Mouse (Mus musculus) common myeloid progenitor, adult 5-6 weeks (primary cell): Measurements from ENCODE around the gene Wscd2. TPM values are rescaled to one million over a fixed set of nuclear protein-coding genes. Genes with fewer than 3 reads are reported as not detected.
A peak's percentile ranks its signal among the peaks of the same experiment; 100 is the strongest.

Experiments used
- ATAC-seq: replicated peaks from 2 replicates; pipeline ENCODE4 v1.8.0; 2016; ENCODE audit warnings: low read depth, mild to moderate bottlenecking, moderate TSS enrichment, inconsistent platforms; ENCODE audit not compliant: poor library complexity, severe bottlenecking
- total RNA-seq: library from RNA; stranded (forward); fragments of 200-1000, 187-1606 nt; gene quantifications from 2 replicates; pipeline ENCODE4 v1.2.3, GENCODE M21; 2017

The Wscd2 gene
- total RNA-seq, 1 experiment from 2014 or later, result not detected

DNA sequence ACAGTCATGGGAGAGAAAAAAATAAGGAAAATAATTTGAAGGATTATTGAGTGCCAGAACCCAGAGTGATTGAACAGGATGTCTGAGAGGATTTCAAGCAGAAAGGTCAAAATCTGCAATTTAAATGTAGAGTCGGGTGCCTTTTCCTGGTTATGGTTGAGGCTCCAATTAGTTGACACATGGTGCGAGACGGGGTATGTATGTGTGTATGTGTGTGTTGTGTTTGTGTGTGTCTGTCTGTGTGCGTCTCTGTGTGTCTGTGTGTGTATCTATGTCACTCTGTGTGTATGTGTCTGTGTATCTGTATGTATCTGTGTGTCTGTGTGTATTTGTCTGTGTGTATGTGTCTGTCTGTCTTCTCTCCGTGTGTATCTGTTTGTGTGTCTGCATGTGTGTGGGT is 11.1 kb upstream of the Wscd2 start:
- ATAC-seq, result no peak

DNA sequence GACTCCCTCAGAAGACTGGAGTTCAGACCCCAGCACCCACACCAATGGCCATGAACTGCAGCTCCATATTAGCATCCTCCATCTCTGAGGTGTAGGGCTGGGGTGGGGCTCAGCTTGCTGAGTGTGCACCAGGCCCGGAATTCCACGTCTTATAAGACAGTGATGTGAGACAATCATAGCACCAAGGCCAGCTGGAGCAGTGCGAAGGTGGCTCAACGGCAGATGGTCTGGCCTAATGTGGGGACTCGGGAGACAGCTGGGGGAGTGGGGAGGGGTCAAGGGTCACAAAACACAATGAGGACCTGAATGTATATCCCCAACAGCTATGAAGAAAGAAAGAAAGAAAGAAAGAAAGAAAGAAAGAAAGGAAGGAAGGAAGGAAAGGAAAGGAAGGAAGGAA is 9.7 kb upstream of the Wscd2 start:
- ATAC-seq, result no peak

DNA sequence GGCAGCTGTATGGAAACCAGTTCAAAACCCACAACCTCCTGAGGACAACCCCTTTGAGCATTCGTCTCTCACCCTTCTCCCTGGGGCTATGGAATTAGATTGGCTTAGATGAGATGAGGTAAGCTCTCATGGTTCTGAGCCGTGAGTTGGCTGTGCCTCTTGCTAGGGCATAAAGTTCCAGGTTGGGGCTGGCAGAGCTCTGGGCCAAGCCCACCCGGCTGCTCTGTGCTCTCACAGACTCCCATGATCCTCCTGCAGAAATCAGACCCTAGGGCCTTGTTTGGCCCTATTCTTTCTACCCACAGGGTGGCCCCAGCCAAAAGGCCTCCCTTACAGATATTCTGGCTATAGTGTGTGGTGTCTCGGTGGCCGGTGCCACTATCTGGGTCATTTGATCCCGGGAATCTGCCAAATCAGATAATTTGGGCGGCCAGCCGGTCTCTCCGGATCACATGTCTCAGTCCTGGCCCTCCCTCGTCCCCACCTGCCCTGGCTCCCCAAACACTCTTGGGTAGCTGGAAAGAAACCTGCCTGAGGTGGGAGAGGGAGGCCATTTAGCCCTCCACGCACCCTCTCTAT is 4.5 kb upstream of the Wscd2 start:
- ATAC-seq, result no peak

DNA sequence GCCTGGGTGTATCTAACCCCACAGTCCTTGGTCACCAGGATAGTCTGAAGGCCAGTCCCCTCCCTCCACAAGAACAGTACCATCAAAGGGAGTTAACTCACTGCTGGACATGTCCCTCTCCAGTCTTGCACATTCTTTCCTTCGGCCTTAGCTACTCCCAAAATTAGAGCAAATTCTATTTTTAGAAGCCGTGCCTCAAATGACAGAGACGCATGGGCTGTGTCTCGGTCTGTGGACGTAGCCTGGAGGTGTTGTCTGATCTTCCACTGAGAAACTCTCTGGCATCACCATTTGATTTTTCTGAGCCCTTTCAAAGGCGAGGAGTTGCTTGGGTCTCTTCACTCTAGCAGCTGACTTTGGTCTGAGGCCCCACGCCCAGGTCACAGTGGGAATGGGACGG is 2.3 kb upstream of the Wscd2 start:
- no peak for ATAC-seq

DNA sequence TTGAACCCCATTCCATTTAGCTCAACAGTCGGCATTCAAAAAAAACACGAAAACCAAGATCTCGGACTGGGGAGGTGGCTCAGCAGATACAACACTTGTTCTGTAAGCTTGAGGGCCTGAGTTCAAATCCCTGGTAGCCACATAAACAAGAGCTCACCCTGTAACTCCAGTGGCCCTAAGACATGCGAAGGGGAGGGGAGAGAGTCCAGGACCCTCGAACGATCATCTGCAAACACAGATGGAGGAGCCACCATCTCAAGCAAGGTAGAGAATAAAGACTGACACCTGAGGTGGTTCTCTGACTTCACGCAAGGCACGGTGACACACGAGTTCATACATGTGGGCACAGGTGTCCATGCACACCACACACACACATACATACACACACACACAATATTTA is 516 bp upstream of the Wscd2 start:
- ATAC-seq, result no peak

DNA sequence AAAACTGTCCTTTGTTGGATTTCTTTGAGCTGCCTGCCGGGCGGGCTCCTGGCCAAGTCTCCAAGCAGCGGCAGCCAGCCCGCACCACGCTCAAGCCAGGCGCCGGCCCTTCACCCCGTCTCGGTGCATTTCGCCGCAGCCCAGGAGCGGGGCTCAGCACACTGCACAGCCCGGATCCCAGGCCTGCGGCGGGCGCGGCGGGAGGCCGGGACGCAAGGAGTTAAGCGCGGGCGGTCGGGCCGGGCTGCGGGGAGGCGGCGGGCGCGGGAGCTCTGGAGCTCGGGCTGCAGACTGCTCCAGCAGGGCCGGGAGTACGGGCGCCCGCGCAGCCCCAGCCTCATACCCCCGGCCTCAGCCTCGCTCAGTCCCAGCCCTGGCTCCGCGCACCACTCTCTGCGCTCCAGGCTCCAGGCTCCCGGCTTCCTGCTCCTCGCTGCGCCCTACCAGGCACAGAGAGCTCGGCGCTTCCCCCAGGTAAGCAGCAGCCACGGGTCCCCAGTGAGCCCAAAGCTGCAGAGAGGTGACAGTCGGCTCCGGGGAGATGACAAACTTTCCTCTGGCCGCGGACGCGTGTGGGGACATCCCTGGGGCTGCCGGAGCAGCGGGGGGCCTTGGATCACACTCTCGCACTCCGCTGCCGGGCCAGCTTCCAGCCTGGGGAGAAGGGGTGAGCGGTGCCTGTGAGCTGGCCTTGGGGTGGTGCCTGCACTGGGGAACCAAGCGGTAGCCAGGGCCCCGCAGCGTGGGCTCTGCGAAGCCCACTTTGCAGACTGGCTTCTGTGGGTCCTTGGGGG is 531 bp downstream of the Wscd2 start:
- ATAC-seq, result no peak

DNA sequence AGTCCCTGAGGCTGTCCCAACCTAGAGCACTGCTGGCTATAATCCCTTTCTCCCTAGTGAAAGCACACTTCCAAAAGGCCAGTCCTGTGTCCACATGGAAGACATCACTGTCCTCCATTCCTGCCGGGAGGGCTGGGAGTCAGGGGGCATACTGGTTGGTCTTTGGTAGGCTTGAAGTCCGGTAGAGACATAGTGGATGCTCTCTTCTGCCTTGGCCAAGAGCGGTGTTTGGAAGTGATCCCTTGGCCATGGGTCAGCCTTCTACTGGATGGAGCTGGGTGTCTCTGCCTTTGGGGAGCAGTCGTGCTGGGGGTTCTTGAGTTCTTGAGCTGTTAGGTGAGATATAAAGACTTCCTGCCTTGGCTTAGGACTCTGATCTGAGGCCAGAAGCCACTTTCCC is 1.4 kb downstream of the Wscd2 start:
- ATAC-seq, result no peak

DNA sequence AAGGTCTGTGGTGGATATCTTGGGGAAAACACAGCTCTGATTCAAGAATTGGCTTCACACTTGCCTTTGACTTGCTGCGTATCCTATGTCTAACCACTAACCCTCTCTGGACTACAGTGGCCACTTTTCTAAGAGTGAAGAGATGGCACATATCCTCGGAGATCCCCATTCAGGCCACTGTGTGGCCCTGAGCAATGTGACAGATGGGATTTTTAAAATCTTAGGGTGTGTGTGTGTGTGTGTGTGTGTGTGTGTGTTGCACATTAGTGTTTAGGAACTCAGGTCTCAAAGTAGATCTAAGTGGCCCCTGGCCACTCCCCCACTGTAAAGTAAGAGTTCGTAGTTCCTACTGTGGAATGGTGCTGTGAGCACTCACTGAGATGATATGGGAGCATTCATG is 1.9 kb downstream of the Wscd2 start:
- no peak for ATAC-seq

DNA sequence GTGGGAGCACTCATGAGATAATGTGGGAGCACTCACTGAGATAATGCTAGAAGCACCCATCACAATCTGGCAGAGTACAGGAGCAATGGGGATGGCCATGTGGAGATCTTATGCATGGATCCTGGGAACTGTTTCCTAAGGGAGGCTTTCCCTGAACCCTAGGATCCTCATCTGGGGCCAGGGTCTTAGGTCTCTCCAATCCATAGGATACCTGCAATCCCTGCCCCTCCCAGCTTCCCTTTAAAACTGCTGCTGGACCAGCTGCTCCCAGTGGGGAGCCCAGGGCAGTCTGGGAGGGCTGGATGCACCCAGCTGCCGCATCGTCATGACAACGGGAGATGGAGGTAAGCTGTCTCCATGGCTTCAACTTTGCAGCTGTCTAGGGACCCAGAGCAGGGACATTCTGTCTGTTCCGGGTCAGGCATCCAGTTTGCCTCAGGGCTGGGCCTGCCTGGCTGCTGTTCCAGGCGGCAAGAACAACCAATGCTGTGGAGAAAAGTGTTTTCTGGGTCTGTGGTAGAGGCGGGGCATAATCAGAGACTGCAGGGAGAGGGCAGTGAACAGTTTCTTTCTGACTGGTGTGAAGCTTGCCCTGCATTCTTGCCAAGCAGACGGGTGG is 2.4 kb downstream of the Wscd2 start:
- no peak for ATAC-seq

DNA sequence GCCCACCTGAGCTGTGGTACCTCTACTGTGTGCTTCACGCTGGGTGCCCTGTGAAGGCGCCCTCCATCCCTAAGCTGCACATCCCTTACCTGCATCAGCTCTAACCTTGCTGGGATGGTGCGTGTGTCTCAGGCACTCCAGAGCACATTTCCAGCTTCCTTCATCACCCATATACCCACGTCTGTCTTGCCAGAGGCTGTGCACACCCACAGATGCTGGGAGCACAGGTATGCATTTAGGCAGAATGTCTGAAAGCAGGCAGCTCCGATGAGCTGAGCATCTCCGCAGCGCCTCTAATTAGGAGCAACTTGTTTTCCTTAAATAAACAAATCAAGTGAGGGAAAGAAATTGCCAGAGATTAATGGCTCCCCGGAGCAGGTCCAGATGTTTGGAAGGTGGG is 3.9 kb downstream of the Wscd2 start:
- ATAC-seq, result no peak

DNA sequence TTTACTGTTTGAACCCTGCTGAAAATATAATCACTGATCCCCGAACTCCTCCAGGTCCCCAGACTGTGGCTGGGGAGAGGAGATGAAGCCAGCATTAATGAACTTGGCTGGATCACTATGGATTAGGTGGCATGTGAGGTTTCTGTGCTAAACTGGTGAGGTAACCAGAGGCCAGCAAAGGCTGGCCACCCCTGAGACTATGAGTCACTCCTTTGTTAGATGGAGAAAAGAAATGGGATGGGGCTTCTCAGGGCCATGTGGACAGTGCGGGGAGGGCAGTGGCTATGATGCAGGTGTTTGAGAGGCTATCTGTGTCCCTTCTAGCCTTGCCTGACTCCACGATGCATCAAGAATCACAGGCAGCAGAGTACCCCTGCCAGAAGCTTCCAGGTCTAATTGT is 6.8 kb downstream of the Wscd2 start:
- ATAC-seq, result no peak

DNA sequence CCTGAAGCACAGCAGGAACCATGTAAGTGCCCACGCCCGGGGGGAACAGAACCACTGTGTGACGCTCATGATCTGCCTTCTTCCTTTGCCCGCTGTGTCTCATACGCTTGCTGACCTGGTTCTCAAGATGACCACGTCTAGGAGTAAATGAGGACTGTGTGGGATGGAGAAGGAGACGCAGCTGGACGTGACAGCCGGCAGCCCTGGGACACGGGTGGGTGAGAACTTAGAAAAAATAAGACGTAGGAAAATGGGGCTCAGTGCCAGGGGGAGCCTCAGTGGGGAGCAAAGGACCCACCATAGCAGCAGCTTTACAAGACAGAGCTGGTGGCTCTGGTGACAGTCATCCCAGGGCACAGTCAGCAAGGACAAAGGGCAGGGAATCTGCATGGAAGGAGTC is 9.3 kb downstream of the Wscd2 start:
- ATAC-seq, result no peak

DNA sequence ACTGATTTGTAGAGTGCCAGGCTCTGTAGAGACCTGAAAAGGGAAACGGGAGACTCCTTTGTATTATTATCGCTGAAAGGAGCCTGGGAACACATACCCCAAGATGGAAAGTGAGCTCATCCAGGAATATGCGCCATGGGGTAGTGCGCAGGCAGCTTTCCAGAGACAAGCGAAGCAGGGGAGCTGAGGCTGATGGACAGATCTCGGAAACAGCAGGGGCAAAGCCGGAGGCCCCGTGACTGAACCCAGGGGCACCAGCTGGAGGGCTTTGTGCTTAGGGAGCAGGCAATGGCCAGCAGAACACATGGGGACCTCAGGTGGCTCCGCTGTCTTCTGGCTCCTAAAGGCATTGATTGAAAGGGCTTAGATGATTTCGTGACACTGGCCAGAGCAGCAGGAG is 13.1 kb downstream of the Wscd2 start:
- no peak for ATAC-seq

DNA sequence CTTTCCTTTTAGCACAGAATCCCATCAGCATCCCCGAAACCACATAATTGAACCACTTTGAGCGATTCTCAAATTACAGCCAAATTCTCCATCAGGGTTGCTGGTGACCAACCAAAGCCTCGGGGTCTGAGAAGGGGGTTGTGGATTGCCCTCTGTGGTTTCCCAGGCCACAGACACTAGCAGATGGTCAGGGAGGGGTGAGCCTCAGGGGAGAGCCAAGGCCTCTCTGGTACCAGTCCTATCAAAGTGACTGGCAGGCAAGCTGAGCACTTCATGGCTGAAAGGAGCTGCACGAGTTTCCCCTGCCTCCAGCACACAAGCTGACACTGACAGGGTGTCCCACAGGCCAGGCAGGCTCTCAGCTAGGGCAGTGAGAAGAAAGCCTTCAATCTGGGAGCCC is 14.5 kb downstream of the Wscd2 start:
- ATAC-seq, result no peak

DNA sequence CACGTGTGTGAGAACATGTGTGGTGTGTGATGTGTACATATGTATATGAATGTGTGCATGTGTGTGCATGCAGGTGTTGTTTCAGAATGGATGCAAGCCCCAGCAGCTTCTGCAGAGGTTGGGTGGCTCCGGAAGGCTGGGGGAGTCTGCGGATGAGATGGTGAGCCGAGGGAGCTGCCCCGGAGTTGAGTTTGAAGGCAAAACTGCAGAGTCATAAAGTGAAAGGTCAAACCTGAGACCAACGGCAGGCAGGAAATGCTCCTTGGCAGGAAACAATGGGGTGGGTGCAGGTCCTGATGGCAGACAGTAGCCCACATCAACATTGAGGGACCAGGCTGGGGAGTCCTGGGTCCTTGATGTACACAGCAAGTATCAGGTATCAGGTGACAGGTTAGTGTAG is 15.9 kb downstream of the Wscd2 start:
- ATAC-seq, result peak; percentile 39; the same call in 1 of the 2 replicates

DNA sequence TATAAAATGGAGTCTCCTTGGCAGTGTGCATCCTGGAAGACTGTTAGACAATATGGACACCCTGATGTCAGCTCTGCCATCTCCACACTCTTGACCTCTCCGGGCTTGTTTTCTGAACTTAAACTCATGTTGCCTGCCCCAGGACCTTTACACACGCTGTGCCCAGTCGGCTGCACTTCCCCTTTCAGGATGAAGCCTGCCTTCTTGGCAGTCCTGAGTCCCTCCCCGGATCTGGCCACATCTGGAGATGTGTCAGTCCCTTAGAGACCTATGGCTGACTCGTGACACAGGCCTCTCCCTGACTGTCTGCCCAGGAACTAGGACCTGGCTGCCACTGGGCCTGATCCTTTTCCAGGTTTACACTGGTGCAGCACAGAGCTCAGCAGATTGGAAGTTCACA is 16.6 kb downstream of the Wscd2 start:
- ATAC-seq, result no peak

DNA sequence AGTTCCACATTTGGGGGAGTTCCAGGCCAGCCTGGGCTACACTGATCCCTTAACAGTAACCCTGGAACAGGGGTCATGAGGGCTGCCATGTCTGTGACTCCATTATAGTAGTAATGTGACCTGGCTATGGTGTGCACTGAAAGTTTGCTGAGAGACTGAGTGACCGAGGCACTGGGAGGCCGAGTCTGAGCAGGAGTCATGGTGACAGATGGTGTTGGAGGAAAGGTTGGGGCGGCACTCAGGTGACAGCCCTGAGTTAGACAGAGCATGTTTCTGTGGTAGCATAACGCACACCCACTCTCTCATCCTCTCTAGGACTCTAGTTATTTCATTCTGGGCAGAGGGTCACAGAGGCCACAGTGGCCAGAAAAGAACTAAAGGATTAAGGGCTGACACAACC is 19.0 kb downstream of the Wscd2 start:
- no peak for ATAC-seq

DNA sequence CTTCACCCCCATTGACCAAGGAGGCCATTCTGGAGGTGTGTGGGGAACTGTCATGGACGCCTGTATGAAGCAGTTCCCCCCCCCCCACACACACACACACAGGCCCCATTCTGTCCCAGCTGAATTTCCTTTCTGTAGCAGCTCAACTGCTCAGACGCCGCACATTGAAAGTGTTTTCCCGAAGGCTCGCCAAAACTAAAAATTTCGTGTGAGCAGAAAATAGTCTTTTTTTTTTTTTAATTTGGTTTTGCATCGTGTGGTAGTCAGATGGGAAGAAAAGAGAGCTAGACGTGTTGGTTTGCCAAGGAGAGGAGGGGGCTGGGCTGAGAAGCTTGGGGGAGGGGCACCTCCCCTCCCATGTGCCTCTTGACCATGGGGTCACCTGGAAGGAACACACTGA is 23.5 kb downstream of the Wscd2 start:
- no peak for ATAC-seq

DNA sequence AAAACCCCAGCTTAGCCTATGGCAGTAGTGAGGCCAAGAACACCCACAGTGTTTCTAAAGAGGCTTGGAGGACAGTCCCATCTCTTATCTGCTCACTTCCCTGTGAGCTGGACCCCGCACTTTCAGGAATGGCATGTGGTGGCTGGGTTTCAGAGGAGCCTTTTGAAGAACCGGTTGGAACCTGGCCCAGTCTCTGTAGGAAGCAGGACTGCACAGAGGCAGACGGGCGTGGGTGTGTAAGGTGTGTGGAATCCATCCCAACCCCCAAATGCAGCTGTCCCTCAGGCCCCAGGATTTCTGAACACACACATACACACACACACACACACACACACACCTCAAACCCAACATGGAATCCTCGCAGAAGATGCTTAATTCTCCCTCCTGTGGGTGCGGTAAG is 23.9 kb downstream of the Wscd2 start:
- no peak for ATAC-seq

DNA sequence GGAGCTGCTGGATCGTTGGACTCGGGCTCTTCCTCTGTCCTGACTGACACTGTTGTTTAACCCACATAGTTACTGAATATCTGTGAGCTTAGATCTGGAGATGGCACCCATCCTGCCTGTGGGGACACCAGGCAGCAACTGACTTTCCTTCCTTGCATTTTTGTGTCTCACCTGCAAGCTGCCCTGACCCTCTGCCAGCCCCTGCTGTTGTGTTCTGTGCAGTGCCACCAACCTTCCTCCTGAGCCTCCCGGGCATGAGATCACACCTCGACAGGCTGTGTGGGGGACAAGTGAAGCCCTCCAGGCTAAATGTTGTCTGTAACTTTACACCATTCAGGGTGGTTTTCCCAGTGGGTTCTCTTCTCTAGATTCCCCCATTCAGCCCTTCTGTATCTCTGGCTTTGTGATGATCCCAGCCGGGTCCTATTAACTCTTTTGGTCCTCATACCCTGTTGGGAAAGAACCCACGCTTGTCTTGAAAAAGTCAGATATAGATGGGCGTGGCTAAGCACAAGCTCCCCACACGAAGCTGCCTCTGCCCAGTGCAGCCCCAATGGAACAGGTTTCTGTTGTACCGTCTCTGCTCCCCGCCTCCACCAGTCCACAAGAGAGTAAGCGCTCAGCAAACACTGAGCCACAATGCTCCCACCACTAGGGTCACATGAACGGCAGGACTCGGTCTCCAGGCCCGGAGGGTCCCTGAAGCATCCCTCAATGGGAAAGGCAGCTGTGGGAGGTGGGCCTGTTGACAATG is 26.2 kb downstream of the Wscd2 start:
- ATAC-seq, result no peak

DNA sequence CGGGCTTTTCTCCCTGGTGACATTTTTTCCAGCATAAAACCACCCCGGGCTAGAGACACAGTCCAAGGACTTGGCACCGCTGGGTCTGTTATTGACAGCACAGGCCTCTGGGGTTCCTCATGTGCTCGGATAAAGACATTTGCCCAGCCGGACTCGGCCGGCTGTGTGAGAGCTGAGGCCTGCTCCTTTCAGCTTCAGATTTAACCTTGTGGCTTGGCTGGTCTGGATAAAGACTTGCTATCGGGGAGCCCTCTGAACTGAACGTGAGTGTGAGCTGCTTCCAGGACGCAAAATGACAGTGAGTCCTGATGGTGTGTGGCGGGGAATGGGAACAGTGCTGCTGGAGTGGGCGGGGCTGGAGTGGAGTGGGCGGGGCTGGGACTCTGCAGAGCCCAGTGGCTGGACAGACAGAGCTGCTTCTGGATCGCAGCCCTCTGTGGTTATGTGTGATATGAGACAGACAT is 26.8 kb downstream of the Wscd2 start:
- 0 out of 2 replicates have a peak, but pooled peaks have one; percentile 45 for ATAC-seq
